Mouse (Mus musculus) induced T-regulatory cell, adult 2 months (primary cell): Measurements from ENCODE around the gene Cldn13.

Experiments used
- DNase-seq: peaks from one replicate; pipeline ENCODE4 v3.0.0-alpha.2; 2012; ENCODE audit warnings: low read depth

Gene Cldn13

GRCm38 (mm10) chr5:134933686-134934085, 18.4 kb upstream of the Cldn13 start:
- peak; percentile 34 for DNase-seq

DNA sequence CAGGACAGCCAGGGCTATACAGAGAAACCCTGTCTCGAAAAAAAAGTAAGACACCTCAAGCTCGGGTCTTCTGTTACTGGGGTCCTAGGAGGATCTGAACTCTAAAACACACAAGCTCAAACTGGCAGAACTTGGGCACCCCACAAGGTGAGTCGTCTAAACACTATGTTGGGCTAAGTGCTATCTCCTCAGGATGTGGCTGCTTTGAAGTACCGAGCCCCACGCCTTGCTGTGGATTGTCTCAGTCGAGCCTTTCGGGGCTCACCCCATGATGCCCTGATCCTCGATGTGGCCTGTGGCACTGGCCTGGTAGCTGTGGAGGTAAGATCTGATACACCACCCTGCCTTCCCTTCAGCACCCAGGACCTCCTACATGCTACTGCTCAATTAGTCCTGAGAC, 18.0 kb upstream of the Cldn13 start:
- peak; percentile 74 for DNase-seq

GRCm38 (mm10) chr5:134932903-134933276, 17.6 kb upstream of the Cldn13 start:
- DNase-seq, result peak; percentile 94

- peak; percentile 94 for DNase-seq
Measured at GRCm38 (mm10) chr5:134932179-134932902, 17.0 kb upstream of the Cldn13 start, which contains the start of gene Mettl27. TSS of gene Mettl27 (plus strand) at chr5:134932368.

DNA sequence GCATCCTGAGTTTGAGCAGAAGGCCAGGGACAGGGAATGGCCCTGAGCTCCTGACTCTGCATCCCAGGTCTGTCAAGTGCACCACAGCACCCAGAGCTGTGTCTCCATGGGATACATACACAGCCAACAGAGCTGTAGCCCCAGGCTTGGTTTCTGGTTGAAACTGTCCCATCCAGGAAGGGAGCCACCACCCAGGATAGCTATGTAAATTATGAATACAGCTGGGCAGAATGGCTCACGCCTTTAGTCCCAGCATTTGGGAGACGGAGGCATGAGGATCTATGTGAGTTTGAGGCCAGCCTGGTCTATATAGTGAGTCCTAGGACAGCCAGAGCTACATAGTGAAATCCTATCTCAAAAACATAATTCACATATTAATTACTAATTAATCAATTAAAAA, 14.7 kb upstream of the Cldn13 start:
- no peak for DNase-seq

DNA sequence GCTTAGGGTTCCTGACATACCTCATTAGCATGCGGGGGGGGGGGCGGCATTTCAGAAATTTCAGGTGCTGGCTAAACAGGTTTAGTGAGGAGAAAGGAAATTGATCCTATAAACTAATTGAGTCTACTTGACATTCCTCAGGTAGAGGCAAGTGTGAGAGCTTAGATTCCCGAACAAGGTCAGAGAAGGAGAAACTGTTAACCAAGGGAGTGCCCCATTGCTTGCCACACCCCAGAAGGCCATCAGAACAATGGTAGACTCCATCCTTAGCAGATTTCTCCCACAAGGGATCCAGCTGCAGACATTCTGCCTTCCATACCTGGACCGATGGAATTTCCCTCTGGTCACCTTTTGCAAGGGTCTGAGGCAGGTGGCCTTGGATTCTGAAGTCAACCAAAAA, 11.4 kb upstream of the Cldn13 start:
- no peak for DNase-seq

GRCm38 (mm10) chr5:134923141-134923540, 7.8 kb upstream of the Cldn13 start:
- no peak for DNase-seq

DNA sequence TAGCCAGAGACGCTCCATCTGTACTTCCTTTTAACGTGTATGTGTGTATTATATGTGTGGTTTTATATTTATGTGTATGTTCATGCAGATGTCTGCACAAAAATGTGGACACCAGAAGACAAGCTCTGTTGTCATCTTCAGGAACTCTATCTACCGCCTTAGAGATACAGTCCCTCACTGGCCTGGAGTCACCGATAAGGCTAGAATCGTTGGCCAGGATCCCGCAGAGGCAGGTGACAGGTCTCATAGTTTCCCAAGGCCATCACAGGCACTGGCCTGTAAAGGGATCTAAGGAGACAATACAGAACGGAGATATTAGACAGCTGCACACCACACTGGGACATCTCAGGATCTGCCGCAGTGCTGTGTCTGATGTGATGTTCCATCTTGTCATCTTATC, 5.8 kb upstream of the Cldn13 start:
- DNase-seq, result no peak

- DNase-seq, result no peak
Measured at GRCm38 (mm10) chr5:134920106-134920687, 4.9 kb upstream of the Cldn13 start.

DNA sequence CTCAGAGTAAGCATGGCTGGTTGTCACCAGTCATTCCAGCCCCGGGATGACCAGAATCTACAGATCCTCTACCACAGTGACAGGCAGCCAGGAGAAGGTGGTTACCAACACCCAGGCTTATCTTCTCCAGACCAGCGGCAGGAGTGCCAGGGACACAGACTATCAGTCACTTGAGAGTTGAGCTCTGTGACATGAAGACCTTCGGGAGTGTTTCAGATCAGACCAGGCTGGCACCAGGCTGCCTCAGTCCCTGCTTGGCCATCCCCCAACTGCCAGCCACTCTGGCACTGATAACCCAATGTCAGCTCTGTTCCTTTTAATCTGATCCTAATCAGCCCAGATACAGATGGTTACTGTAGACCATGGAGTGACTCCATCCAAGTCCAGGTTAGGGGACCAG, 3.8 kb upstream of the Cldn13 start:
- no peak for DNase-seq

DNA sequence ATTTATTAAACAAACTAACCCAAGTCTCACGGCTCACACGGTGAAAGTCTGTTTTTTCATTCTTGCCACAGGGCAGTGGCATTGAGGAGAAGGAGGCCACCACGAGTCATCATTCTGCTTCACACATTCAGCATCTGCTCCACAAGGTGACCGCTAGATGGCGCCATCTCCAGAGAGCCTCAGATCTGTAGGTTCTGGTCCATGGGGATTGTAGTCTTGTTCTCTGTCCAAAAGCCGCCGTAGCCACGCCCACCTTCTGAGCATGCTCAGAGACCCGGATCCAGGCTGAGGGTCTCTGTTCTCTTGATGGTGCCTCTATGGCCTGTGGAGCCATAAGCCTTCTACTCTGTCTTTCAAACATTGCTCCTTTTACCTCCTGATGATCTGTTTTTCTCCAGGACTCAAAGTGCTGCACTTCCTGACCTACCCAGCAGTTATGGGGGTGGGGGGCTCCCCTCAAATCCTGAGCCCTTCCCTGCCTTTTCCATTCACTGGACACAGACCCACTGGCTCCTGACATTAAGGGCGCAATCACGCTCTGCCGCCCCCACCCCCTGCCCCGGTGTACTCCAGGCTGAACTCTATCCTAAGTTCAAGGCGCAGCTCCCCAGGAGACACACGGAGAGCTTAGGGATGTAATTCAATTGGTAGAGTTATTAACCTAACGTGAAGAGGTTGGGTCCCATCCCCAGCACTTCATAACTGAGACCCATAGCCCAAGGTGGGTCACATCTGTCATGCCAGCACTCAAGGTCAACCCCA, 2.9 kb upstream of the Cldn13 start:
- peak; percentile 81 for DNase-seq

DNA sequence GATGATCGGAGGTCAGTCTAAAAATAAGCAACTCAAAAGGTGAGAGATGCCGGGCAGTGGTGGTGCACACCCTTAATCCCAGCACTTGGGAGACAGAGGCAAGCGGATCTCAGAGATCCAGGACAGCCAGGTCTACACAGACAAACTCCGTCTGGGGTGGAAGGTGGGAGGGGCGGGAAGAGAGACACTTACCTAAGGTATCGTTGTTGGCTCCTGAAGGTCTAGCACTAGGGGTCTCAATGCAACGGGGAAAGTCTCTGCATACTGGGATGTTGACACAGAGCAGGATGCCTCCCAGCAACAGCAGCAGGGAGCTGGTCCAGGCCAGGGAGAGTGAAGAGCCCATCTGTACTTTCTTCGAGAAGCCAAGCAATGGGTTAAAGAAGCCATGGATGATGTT, 816 bp downstream of the Cldn13 start:
- DNase-seq, result no peak

GRCm38 (mm10) chr5:134913753-134914152, 1.6 kb downstream of the Cldn13 start:
- no peak for DNase-seq

DNA sequence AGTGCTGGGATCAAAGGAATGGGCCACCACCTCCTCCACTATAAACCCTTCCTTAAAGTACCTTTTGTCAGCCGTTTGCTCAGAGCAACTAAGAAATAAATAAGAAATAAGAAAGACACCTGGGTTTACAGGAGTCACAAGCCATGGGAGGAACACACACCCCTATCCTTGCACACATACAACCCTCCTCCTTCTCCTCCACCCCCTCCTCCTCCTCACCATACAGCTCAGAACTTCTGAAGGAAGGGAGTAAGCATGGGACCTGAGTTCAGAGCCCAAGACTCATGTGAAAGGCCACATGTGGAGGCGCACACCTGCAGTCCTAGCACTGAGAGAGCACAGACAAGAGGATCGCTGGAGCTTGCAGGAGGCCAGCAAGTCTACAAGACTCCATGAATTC, 2.0 kb downstream of the Cldn13 start:
- DNase-seq, result no peak

DNA sequence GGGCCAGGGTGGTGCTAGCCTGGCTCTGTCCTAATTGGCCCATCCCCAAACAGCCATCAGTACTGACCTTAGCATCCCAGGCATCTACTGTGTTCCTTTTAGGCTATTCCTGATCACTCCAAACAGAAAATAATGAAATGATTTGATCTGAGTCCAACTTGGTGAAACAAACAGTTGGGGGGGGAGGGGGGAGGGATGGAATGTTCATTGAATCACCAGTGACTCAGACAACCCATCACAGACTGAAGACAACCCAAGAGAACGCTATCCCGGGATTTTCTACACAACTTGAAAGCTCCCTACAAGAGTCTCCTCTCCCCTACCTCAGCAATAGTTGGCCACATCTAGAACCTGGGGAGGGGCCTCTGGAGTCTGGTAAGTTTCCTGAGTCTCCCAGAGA, 3.4 kb downstream of the Cldn13 start:
- DNase-seq, result no peak

- peak; percentile 82 for DNase-seq
Measured at GRCm38 (mm10) chr5:134907135-134907534, 8.2 kb downstream of the Cldn13 start.

- no peak for DNase-seq
Measured at GRCm38 (mm10) chr5:134906633-134907032, 8.7 kb downstream of the Cldn13 start, which contains the start of gene Tmem270. TSS of gene Tmem270 (minus strand) at chr5:134906733.

DNA sequence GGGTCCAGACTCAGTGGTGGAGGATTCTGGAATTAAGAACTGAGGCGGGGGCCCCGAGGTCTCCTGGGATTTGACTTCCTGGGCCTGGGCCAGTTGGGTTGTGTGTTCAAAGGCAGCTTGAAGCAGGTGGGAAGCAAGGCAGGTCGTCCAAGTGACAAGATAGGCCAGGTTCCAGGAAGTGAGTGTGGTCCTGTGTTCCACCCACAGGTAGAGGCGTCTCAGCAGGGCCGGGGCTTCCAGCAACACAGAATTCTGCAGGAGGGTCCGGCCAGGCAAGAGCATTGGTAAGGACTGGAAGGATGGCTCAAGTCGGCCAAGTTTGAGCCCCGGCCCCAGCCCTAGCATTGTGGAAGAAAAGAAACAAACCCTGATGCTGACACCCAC, 13.7 kb downstream of the Cldn13 start:
- DNase-seq, result no peak

DNA sequence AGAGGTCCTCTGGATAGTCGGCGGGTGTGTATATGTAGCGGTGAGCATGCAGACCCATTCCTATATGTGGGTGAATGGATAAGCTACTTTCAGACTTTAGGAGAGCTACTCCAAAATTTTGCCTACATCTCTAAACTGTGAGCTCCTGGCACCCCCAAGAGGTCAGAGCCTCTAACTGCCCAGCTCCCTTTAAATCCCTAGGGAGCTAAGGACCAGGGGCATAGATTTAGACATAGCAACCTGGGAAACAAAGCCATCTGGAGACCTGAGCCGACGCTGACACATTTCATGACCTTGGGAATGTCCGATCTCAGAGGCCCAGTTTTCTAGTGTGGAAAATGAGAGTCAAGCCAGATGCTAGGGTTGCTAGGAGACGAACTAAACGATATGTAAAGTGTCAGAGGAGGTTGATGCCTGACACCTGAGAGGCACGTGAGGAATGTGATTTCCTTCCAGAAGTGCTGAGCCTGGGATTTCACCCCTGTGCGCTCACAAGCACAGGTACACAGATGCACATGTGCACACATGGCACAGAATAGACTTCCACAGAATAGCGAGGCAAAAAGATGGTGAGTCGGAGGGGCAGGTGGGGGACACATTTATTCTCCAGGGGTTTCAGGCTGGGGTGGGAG, 14.2 kb downstream of the Cldn13 start:
- DNase-seq, result no peak

- no peak for DNase-seq
Measured at GRCm38 (mm10) chr5:134897596-134897995, 17.7 kb downstream of the Cldn13 start.

- DNase-seq, result no peak
Measured at GRCm38 (mm10) chr5:134896965-134897364, 18.4 kb downstream of the Cldn13 start.

GRCm38 (mm10) chr5:134895291-134895690, 20.0 kb downstream of the Cldn13 start:
- DNase-seq, result no peak

DNA sequence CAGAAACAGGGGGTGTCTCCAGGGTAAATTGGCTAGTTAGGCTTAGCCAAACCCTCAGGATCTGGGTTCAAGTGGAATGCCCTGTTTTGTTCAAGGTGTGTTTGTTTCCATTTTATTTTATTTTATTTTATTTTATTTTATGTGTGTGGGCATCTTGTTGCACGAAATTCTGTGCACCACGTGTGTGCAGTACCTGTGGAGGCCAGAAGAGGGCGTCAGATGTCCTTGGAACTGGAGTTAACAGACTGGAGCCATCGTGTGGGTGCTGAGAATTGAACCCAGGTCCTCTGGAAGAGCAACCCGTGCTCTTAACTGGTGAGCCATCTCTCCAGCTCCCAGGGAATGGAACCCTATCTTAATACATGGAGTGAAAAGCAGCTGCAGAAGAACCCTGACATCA, 22.6 kb downstream of the Cldn13 start:
- DNase-seq, result no peak
